Mouse (Mus musculus) cortical plate, adult 2 months (tissue): Measurements from ENCODE around the gene Mrgprg.

ENCODE experiments used
- CTCF ChIP-seq: fragments of 200-500 bp; IDR thresholded peaks from 2 replicates; pipeline ENCODE4 v1.5.1; 2011; ENCODE audit warnings: mild to moderate bottlenecking, control low read depth, low read length; ENCODE audit not compliant: insufficient read depth; ENCODE audit errors: extremely low read depth
- POLR2A ChIP-seq: fragments of 200-500 bp; IDR thresholded peaks from 2 replicates; pipeline ENCODE4 v1.6.1; 2011; ENCODE audit warnings: mild to moderate bottlenecking, low read length, control low read depth; ENCODE audit not compliant: insufficient read depth; ENCODE audit errors: extremely low read depth

DNA sequence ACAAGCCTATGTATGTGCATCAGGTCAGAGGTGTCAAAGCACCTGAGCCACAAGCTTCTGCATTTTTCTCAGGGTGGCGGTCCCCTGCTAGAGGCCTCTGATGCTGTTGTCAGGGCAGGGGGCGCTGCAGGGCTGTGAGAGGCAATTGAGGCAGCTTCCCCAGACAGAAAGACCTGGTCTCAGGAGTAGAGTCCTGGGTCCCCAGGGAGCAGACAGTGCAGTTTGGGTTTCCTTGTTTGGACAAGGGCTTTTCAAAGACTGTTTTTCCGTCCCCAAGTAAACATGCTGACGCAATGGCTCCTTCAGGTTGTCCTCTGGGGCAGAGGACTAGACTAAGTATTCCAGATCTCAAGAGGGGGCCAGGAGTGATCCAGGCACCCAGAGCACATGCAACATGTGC, 40.4 kb downstream of the Mrgprg start:
- TF ChIP-seq CTCF (no peak), POLR2A (no peak)
